Mouse (Mus musculus): Measurements from ENCODE around the gene Hdc. TPM values are rescaled to one million over a fixed set of nuclear protein-coding genes. Genes with fewer than 3 reads are reported as not detected.
A peak's percentile ranks its signal among the peaks of the same experiment; 100 is the strongest.

The Hdc gene
- total RNA-seq (2014; rRNA removed) (1.1 and 1.8 TPM in 2 replicates), polyA plus RNA-seq (2012; rRNA removed) (0.97 and 1.7 TPM in 2 replicates)

- peak within 1 kb of the TSS; percentile 6 for H3K4me3 ChIP-seq (ENCODE audit: insufficient read depth, low read depth, low read length)
- H3K27me3 ChIP-seq (ENCODE audit: control insufficient read depth, insufficient read depth, low read length): no peaks in the 10 kb centered on the region
- 66% methylated on average over 14 of the region's 14 CpGs for WGBS
- peak; percentile 9 for DNase-seq (ENCODE audit: extremely low read depth, low read depth, low spot score)
- H3K36me3 ChIP-seq (ENCODE audit: control insufficient read depth, insufficient read depth, low read length): no peaks in the 10 kb centered on the region
- peak within 1 kb of the TSS; percentile 70 for H3K27ac ChIP-seq (replicated peaks; ENCODE audit: insufficient read depth, low read depth, low read length)
- TF ChIP-seq POLR2A (IDR thresholded peaks at IDR 0.05; ENCODE audit: extremely low read depth, insufficient read depth, low read length) (no peak), CTCF (IDR thresholded peaks at IDR 0.05; ENCODE audit: low read depth, low read length) (no peak)
- H3K4me1 ChIP-seq (ENCODE audit: control insufficient read depth, insufficient read depth, low read length): no peaks in the 10 kb centered on the region
- H3K9ac ChIP-seq (ENCODE audit: low read depth, low read length): peak within 1 kb of the TSS; percentile 16
- no peaks in the 10 kb centered on the region for H3K79me2 ChIP-seq (ENCODE audit: control insufficient read depth, insufficient read depth, low read length)
These were observed at the start of gene Hdc for GRCm38 (mm10) chr2:126619249-126619704. TSS of gene Hdc (minus strand) at chr2:126619299.

GRCm38 (mm10) chr2:126668621-126669252, 49.6 kb upstream of the Hdc start:
- Histone ChIP-seq H3K4me1 (ENCODE audit: control insufficient read depth, insufficient read depth, low read length) (peaks cover 22% of the 10 kb centered on the region), H3K27me3 (ENCODE audit: control insufficient read depth, insufficient read depth, low read length) (no peaks in the 10 kb centered on the region), H3K4me3 (ENCODE audit: insufficient read depth, low read depth, low read length) (no peak overlapping the region), H3K79me2 (ENCODE audit: control insufficient read depth, insufficient read depth, low read length) (peaks cover 25% of the 10 kb centered on the region; the same call in 1 of the 2 replicates), H3K36me3 (ENCODE audit: control insufficient read depth, insufficient read depth, low read length) (no peaks in the 10 kb centered on the region), H3K27ac (replicated peaks; ENCODE audit: insufficient read depth, low read depth, low read length) (peak overlapping the region; percentile 90), H3K9ac (ENCODE audit: low read depth, low read length) (peak overlapping the region; percentile 4; the same call in 1 of the 2 replicates)
- TF ChIP-seq POLR2A (IDR thresholded peaks at IDR 0.05; ENCODE audit: extremely low read depth, insufficient read depth, low read length) (no peak), CTCF (IDR thresholded peaks at IDR 0.05; ENCODE audit: low read depth, low read length) (no peak)
- 42% methylated on average over 5 of the region's 5 CpGs for WGBS
- DNase-seq (ENCODE audit: extremely low read depth, low read depth, low spot score): peak; percentile 94

- DNase-seq (ENCODE audit: extremely low read depth, low read depth, low spot score): no peak
- H3K9ac ChIP-seq (ENCODE audit: low read depth, low read length): no peak overlapping the region
- H3K4me3 ChIP-seq (ENCODE audit: insufficient read depth, low read depth, low read length): no peak overlapping the region
- H3K27me3 ChIP-seq (ENCODE audit: control insufficient read depth, insufficient read depth, low read length): no peaks in the 10 kb centered on the region
- H3K36me3 ChIP-seq (ENCODE audit: control insufficient read depth, insufficient read depth, low read length): no peaks in the 10 kb centered on the region
- H3K4me1 ChIP-seq (ENCODE audit: control insufficient read depth, insufficient read depth, low read length): peaks cover 10% of the 10 kb centered on the region
- H3K79me2 ChIP-seq (ENCODE audit: control insufficient read depth, insufficient read depth, low read length): peaks cover 23% of the 10 kb centered on the region
- 88% methylated on average over 3 of the region's 3 CpGs for WGBS
- no peak for TF ChIP-seq POLR2A (IDR thresholded peaks at IDR 0.05; ENCODE audit: extremely low read depth, insufficient read depth, low read length)
- no peak for TF ChIP-seq CTCF (IDR thresholded peaks at IDR 0.05; ENCODE audit: low read depth, low read length)
- no peak overlapping the region for H3K27ac ChIP-seq (replicated peaks; ENCODE audit: insufficient read depth, low read depth, low read length)
These were observed 46.9 kb upstream of the Hdc start for GRCm38 (mm10) chr2:126665984-126666383.

- no peak overlapping the region for H3K4me3 ChIP-seq (ENCODE audit: insufficient read depth, low read depth, low read length)
- DNase-seq (ENCODE audit: extremely low read depth, low read depth, low spot score): peak; percentile 68
- H3K36me3 ChIP-seq (ENCODE audit: control insufficient read depth, insufficient read depth, low read length): no peaks in the 10 kb centered on the region
- peaks cover 17% of the 10 kb centered on the region for H3K79me2 ChIP-seq (ENCODE audit: control insufficient read depth, insufficient read depth, low read length)
- H3K27me3 ChIP-seq (ENCODE audit: control insufficient read depth, insufficient read depth, low read length): no peaks in the 10 kb centered on the region
- TF ChIP-seq CTCF (IDR thresholded peaks at IDR 0.05; ENCODE audit: low read depth, low read length) (peak; percentile 35), POLR2A (IDR thresholded peaks at IDR 0.05; ENCODE audit: extremely low read depth, insufficient read depth, low read length) (no peak)
- no peak overlapping the region for H3K27ac ChIP-seq (replicated peaks; ENCODE audit: insufficient read depth, low read depth, low read length)
- peaks cover 7% of the 10 kb centered on the region for H3K4me1 ChIP-seq (ENCODE audit: control insufficient read depth, insufficient read depth, low read length)
- WGBS: 39% methylated on average over 4 of the region's 4 CpGs
- H3K9ac ChIP-seq (ENCODE audit: low read depth, low read length): no peak overlapping the region
These were observed 44.4 kb upstream of the Hdc start for GRCm38 (mm10) chr2:126663481-126663880.

DNA sequence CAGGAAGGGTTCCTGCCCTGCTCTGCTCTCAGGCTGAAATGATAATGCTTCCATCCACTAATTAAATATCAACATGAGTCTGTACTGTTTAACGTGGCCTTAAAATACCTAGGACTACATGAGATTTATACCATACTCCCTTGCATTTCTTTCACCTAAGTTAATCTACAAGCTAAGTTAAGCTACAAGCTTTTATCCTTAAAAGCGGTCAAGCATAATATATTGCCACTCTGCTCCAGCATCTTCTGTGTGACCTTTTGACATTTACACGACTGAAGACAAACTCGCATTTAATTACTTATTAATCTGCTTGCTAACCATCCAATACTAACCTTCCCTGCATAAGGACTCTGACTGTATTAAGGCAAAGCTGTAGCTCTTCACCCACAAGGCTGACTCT, 33.8 kb upstream of the Hdc start:
- Histone ChIP-seq H3K79me2 (ENCODE audit: control insufficient read depth, insufficient read depth, low read length) (no peaks in the 10 kb centered on the region), H3K36me3 (ENCODE audit: control insufficient read depth, insufficient read depth, low read length) (peaks cover 24% of the 10 kb centered on the region), H3K9ac (ENCODE audit: low read depth, low read length) (no peak overlapping the region), H3K27ac (replicated peaks; ENCODE audit: insufficient read depth, low read depth, low read length) (no peak overlapping the region), H3K4me3 (ENCODE audit: insufficient read depth, low read depth, low read length) (no peak overlapping the region), H3K27me3 (ENCODE audit: control insufficient read depth, insufficient read depth, low read length) (no peaks in the 10 kb centered on the region), H3K4me1 (ENCODE audit: control insufficient read depth, insufficient read depth, low read length) (peaks cover 4% of the 10 kb centered on the region; the same call in 1 of the 2 replicates)
- TF ChIP-seq POLR2A (IDR thresholded peaks at IDR 0.05; ENCODE audit: extremely low read depth, insufficient read depth, low read length) (no peak), CTCF (IDR thresholded peaks at IDR 0.05; ENCODE audit: low read depth, low read length) (no peak)
- 61% methylated on average over 4 of the region's 4 CpGs for WGBS
- DNase-seq (ENCODE audit: extremely low read depth, low read depth, low spot score): no peak

GRCm38 (mm10) chr2:126647762-126648161, 28.7 kb upstream of the Hdc start:
- TF ChIP-seq POLR2A (IDR thresholded peaks at IDR 0.05; ENCODE audit: extremely low read depth, insufficient read depth, low read length) (no peak), CTCF (IDR thresholded peaks at IDR 0.05; ENCODE audit: low read depth, low read length) (no peak)
- Histone ChIP-seq H3K79me2 (ENCODE audit: control insufficient read depth, insufficient read depth, low read length) (no peaks in the 10 kb centered on the region), H3K36me3 (ENCODE audit: control insufficient read depth, insufficient read depth, low read length) (peaks cover 29% of the 10 kb centered on the region), H3K27ac (replicated peaks; ENCODE audit: insufficient read depth, low read depth, low read length) (no peak overlapping the region), H3K9ac (ENCODE audit: low read depth, low read length) (no peak overlapping the region), H3K27me3 (ENCODE audit: control insufficient read depth, insufficient read depth, low read length) (no peaks in the 10 kb centered on the region), H3K4me3 (ENCODE audit: insufficient read depth, low read depth, low read length) (no peak overlapping the region), H3K4me1 (ENCODE audit: control insufficient read depth, insufficient read depth, low read length) (peaks cover 8% of the 10 kb centered on the region; the same call in 1 of the 2 replicates)
- DNase-seq (ENCODE audit: extremely low read depth, low read depth, low spot score): peak; percentile 86
- 32% methylated on average over 3 of the region's 3 CpGs for WGBS
